Mouse (Mus musculus) sigmoid colon, adult 10 weeks (tissue): ENCODE measurements around the gene Olfr305. TPM values are rescaled to one million over a fixed set of nuclear protein-coding genes. Genes with fewer than 3 reads are reported as not detected.

Source experiments
- polyA plus RNA-seq: library from polyadenylated mRNA; stranded (reverse); fragments of 350-450 nt; fragmentation: Illumina TruSeq; extraction: RNeasy Lipid Tissue Mini Kit (QIAGEN cat#74804); gene quantifications from one replicate; pipeline ENCODE4 v1.2.3, GENCODE M21; 2014; ENCODE audit warnings: low read depth, low replicate concordance

Olfr305 gene
- polyA plus RNA-seq: not detected

GRCm38 (mm10) chr7:86366828-86367227 is at the start of gene Olfr305:
TSS of gene Olfr305 (minus strand) at chr7:86366928.

DNA sequence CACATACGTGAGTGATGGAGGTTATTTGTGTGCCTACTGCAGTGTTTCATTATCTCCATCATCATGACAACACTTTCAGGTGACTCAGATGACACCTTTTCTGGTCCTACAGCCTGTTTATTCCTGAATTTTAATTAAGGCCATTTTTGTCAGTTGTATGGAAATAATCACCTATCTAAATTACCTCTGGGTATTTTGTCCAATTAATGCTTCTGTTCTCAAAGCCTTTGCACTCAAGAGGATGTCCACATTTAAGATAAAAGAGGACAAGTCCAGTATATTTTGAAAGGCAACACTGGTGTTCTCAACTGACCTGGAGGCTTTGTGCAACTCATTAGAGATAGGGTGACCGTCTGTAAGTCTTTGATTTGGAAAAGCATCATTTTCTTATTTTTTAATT is 36.8 kb upstream of the Olfr305 start, which contains the start of gene Olfr301:
Gene Olfr301, plus strand, starts transcription at position 301 of the 400 bp plus-strand sequence.

GRCm38 (mm10) chr7:86397689-86398088 is 31.0 kb upstream of the Olfr305 start, which contains the start of gene Olfr303:
TSS of gene Olfr303 (minus strand) at chr7:86397789.

GRCm38 (mm10) chr7:86386558-86386957 is 19.8 kb upstream of the Olfr305 start, which contains the start of gene Olfr304:
TSS of gene Olfr304 (minus strand) at chr7:86386658.

GRCm38 (mm10) chr7:86337486-86337885 is 29.2 kb downstream of the Olfr305 start, which contains the start of gene Olfr307:
TSS of gene Olfr307 (minus strand) at chr7:86337586.

GRCm38 (mm10) chr7:86325530-86325929 is 41.2 kb downstream of the Olfr305 start, which contains the start of gene Olfr308:
TSS of gene Olfr308 (minus strand) at chr7:86325630.

GRCm38 (mm10) chr7:86313608-86314007 is 53.1 kb downstream of the Olfr305 start, which contains the start of gene Olfr309:
TSS of gene Olfr309 (minus strand) at chr7:86313708.

Other genes with a start within 250 kb of the Olfr305 start
- not detected for gene Vmn2r75, start 195.2 kb downstream of the Olfr305 start, polyA plus RNA-seq
- not detected for gene Vmn2r76, start 120.6 kb downstream of the Olfr305 start, polyA plus RNA-seq
- not detected for gene Olfr310, start 89.8 kb downstream of the Olfr305 start, polyA plus RNA-seq
- not detected for gene Olfr309, start 53.2 kb downstream of the Olfr305 start, polyA plus RNA-seq
- not detected for gene Olfr308, start 41.3 kb downstream of the Olfr305 start, polyA plus RNA-seq
- gene Olfr307, start 29.3 kb downstream of the Olfr305 start, polyA plus RNA-seq: not detected
- gene Olfr304, start 19.7 kb upstream of the Olfr305 start, polyA plus RNA-seq: not detected
- not detected for gene Olfr303, start 30.9 kb upstream of the Olfr305 start, polyA plus RNA-seq
- not detected for gene Olfr301, start 36.9 kb upstream of the Olfr305 start, polyA plus RNA-seq
- gene Olfr299, start 93.0 kb upstream of the Olfr305 start, polyA plus RNA-seq: not detected
- not detected for gene Olfr298, start 125.6 kb upstream of the Olfr305 start, polyA plus RNA-seq
- gene Olfr297, start 153.0 kb upstream of the Olfr305 start, polyA plus RNA-seq: not detected
- gene Olfr295, start 216.9 kb upstream of the Olfr305 start, polyA plus RNA-seq: not detected
- gene Olfr294, start 249.7 kb upstream of the Olfr305 start, polyA plus RNA-seq: not detected